Mouse (Mus musculus): ENCODE data around the gene Stxbp6. TPM values are rescaled to one million over a fixed set of nuclear protein-coding genes. Genes with fewer than 3 reads are reported as not detected.
"Not testable (repeated sequence)": the region's sequence is repeated elsewhere in the genome, so short reads cannot be mapped to it uniquely, and the experiment has no call there.

Stxbp6 gene
- polyA plus RNA-seq, 1 experiment = not detected

- Histone ChIP-seq H3K4me2 (ENCODE audit: low read depth) (no peak overlapping the region), H3K4me3 (no peak overlapping the region), H3K36me3 (ENCODE audit: control insufficient read depth, insufficient read depth) (no peaks in the 10 kb centered on the region), H3ac (ENCODE audit: control insufficient read depth, insufficient read length) (no peak overlapping the region), H3K27me3 (ENCODE audit: control insufficient read depth, insufficient read depth, insufficient read length) (no peaks in the 10 kb centered on the region), H3K79me2 (ENCODE audit: control insufficient read depth, insufficient read depth) (no peaks in the 10 kb centered on the region)
- TF ChIP-seq SRF (IDR thresholded peaks at IDR 0.05; ENCODE audit: control insufficient read depth, insufficient read length, low read depth) (no peak), CEBPB (IDR thresholded peaks at IDR 0.05; ENCODE audit: insufficient read depth, poor library complexity, severe bottlenecking) (no peak), POLR2A (IDR thresholded peaks at IDR 0.05; ENCODE audit: insufficient read length, low read depth) (no peak), E2F4 (IDR thresholded peaks at IDR 0.05; ENCODE audit: insufficient read depth) (no peak), POLR2AphosphoS2 (IDR thresholded peaks at IDR 0.05; ENCODE audit: insufficient read length, low read depth) (no peak), MYOG (IDR thresholded peaks at IDR 0.05; ENCODE audit: control insufficient read depth in 1 of 3, insufficient read depth in 1 of 3, insufficient read length in 2 of 3, low read depth in 2 of 3) (no peak), USF1 (IDR thresholded peaks at IDR 0.05; ENCODE audit: low read depth) (no peak), TCF12 (IDR thresholded peaks at IDR 0.05; ENCODE audit: insufficient read depth, poor library complexity, severe bottlenecking) (no peak), REST (IDR thresholded peaks at IDR 0.05; ENCODE audit: insufficient read depth, insufficient read length) (no peak), MYOD1 (IDR thresholded peaks at IDR 0.05; ENCODE audit: control insufficient read depth in 1 of 3, insufficient read length in 2 of 3, low read depth in 2 of 3) (no peak), MAX (IDR thresholded peaks at IDR 0.05; ENCODE audit: low read depth) (no peak), TCF3 (IDR thresholded peaks at IDR 0.05; ENCODE audit: insufficient read length, low read depth) (no peak)
Measured at GRCm38 (mm10) chr12:45056372-45056771, 18.1 kb downstream of the Stxbp6 start.

GRCm38 (mm10) chr12:45053319-45053718 is 21.2 kb downstream of the Stxbp6 start:
- TF ChIP-seq TCF3 (IDR thresholded peaks at IDR 0.05; ENCODE audit: insufficient read length, low read depth) (no peak), REST (IDR thresholded peaks at IDR 0.05; ENCODE audit: insufficient read depth, insufficient read length) (no peak), MYOG (IDR thresholded peaks at IDR 0.05; ENCODE audit: control insufficient read depth in 1 of 3, insufficient read depth in 1 of 3, insufficient read length in 2 of 3, low read depth in 2 of 3) (no peak), MAX (IDR thresholded peaks at IDR 0.05; ENCODE audit: low read depth) (no peak), E2F4 (IDR thresholded peaks at IDR 0.05; ENCODE audit: insufficient read depth) (no peak), SRF (IDR thresholded peaks at IDR 0.05; ENCODE audit: control insufficient read depth, insufficient read length, low read depth) (no peak), CEBPB (IDR thresholded peaks at IDR 0.05; ENCODE audit: insufficient read depth, poor library complexity, severe bottlenecking) (no peak), POLR2AphosphoS2 (IDR thresholded peaks at IDR 0.05; ENCODE audit: insufficient read length, low read depth) (no peak), POLR2A (IDR thresholded peaks at IDR 0.05; ENCODE audit: insufficient read length, low read depth) (no peak), MYOD1 (IDR thresholded peaks at IDR 0.05; ENCODE audit: control insufficient read depth in 1 of 3, insufficient read length in 2 of 3, low read depth in 2 of 3) (no peak), TCF12 (IDR thresholded peaks at IDR 0.05; ENCODE audit: insufficient read depth, poor library complexity, severe bottlenecking) (no peak), USF1 (IDR thresholded peaks at IDR 0.05; ENCODE audit: low read depth) (no peak)
- H3K27me3 ChIP-seq (ENCODE audit: control insufficient read depth, insufficient read depth, insufficient read length) = no peaks in the 10 kb centered on the region

GRCm38 (mm10) chr12:45052860-45053259 is 21.6 kb downstream of the Stxbp6 start:
- Histone ChIP-seq H3K27me3 (ENCODE audit: control insufficient read depth, insufficient read depth, insufficient read length) (no peaks in the 10 kb centered on the region), H3K4me3 (no peak overlapping the region), H3ac (ENCODE audit: control insufficient read depth, insufficient read length) (no peak overlapping the region), H3K79me2 (ENCODE audit: control insufficient read depth, insufficient read depth) (no peaks in the 10 kb centered on the region), H3K4me2 (ENCODE audit: low read depth) (no peak overlapping the region), H3K36me3 (ENCODE audit: control insufficient read depth, insufficient read depth) (no peaks in the 10 kb centered on the region)
- TF ChIP-seq MYOG (IDR thresholded peaks at IDR 0.05; ENCODE audit: control insufficient read depth in 1 of 3, insufficient read depth in 1 of 3, insufficient read length in 2 of 3, low read depth in 2 of 3) (no peak), USF1 (IDR thresholded peaks at IDR 0.05; ENCODE audit: low read depth) (no peak), REST (IDR thresholded peaks at IDR 0.05; ENCODE audit: insufficient read depth, insufficient read length) (no peak), SRF (IDR thresholded peaks at IDR 0.05; ENCODE audit: control insufficient read depth, insufficient read length, low read depth) (no peak), TCF12 (IDR thresholded peaks at IDR 0.05; ENCODE audit: insufficient read depth, poor library complexity, severe bottlenecking) (no peak), E2F4 (IDR thresholded peaks at IDR 0.05; ENCODE audit: insufficient read depth) (no peak), TCF3 (IDR thresholded peaks at IDR 0.05; ENCODE audit: insufficient read length, low read depth) (no peak), POLR2AphosphoS2 (IDR thresholded peaks at IDR 0.05; ENCODE audit: insufficient read length, low read depth) (no peak), MAX (IDR thresholded peaks at IDR 0.05; ENCODE audit: low read depth) (no peak), MYOD1 (IDR thresholded peaks at IDR 0.05; ENCODE audit: control insufficient read depth in 1 of 3, insufficient read length in 2 of 3, low read depth in 2 of 3) (no peak), CEBPB (IDR thresholded peaks at IDR 0.05; ENCODE audit: insufficient read depth, poor library complexity, severe bottlenecking) (no peak), POLR2A (IDR thresholded peaks at IDR 0.05; ENCODE audit: insufficient read length, low read depth) (no peak)

More at GRCm38 (mm10) chr12:45053319-45053718, 21.2 kb downstream of the Stxbp6 start:
- H3K79me2 ChIP-seq (ENCODE audit: control insufficient read depth, insufficient read depth) = no peaks in the 10 kb centered on the region
- H3K36me3 ChIP-seq (ENCODE audit: control insufficient read depth, insufficient read depth) = no peaks in the 10 kb centered on the region
- no peak overlapping the region for H3K4me2 ChIP-seq (ENCODE audit: low read depth)
- no peak overlapping the region for H3K4me3 ChIP-seq
- no peak overlapping the region for H3ac ChIP-seq (ENCODE audit: control insufficient read depth, insufficient read length)

- Histone ChIP-seq H3K4me3 (no peak overlapping the region), H3ac (ENCODE audit: control insufficient read depth, insufficient read length) (no peak overlapping the region), H3K79me2 (ENCODE audit: control insufficient read depth, insufficient read depth) (no peaks in the 10 kb centered on the region), H3K36me3 (ENCODE audit: control insufficient read depth, insufficient read depth) (no peaks in the 10 kb centered on the region), H3K27me3 (ENCODE audit: control insufficient read depth, insufficient read depth, insufficient read length) (no peaks in the 10 kb centered on the region), H3K4me2 (ENCODE audit: low read depth) (no peak overlapping the region)
- TF ChIP-seq TCF12 (IDR thresholded peaks at IDR 0.05; ENCODE audit: insufficient read depth, poor library complexity, severe bottlenecking) (no peak), MAX (IDR thresholded peaks at IDR 0.05; ENCODE audit: low read depth) (no peak), USF1 (IDR thresholded peaks at IDR 0.05; ENCODE audit: low read depth) (no peak), CEBPB (IDR thresholded peaks at IDR 0.05; ENCODE audit: insufficient read depth, poor library complexity, severe bottlenecking) (no peak), E2F4 (IDR thresholded peaks at IDR 0.05; ENCODE audit: insufficient read depth) (no peak), MYOD1 (IDR thresholded peaks at IDR 0.05; ENCODE audit: control insufficient read depth in 1 of 3, insufficient read length in 2 of 3, low read depth in 2 of 3) (no peak), REST (IDR thresholded peaks at IDR 0.05; ENCODE audit: insufficient read depth, insufficient read length) (no peak), SRF (IDR thresholded peaks at IDR 0.05; ENCODE audit: control insufficient read depth, insufficient read length, low read depth) (no peak), POLR2AphosphoS2 (IDR thresholded peaks at IDR 0.05; ENCODE audit: insufficient read length, low read depth) (no peak), POLR2A (IDR thresholded peaks at IDR 0.05; ENCODE audit: insufficient read length, low read depth) (no peak), MYOG (IDR thresholded peaks at IDR 0.05; ENCODE audit: control insufficient read depth in 1 of 3, insufficient read depth in 1 of 3, insufficient read length in 2 of 3, low read depth in 2 of 3) (no peak), TCF3 (IDR thresholded peaks at IDR 0.05; ENCODE audit: insufficient read length, low read depth) (no peak)
Measured at GRCm38 (mm10) chr12:45049894-45050293, 24.6 kb downstream of the Stxbp6 start.

- H3K4me2 ChIP-seq (ENCODE audit: low read depth) = peak overlapping the region; percentile 24
- not testable (repeated sequence) for H3K4me3 ChIP-seq; H3K36me3 ChIP-seq (ENCODE audit: control insufficient read depth, insufficient read depth); H3K79me2 ChIP-seq (ENCODE audit: control insufficient read depth, insufficient read depth); H3K27me3 ChIP-seq (ENCODE audit: control insufficient read depth, insufficient read depth, insufficient read length); H3ac ChIP-seq (ENCODE audit: control insufficient read depth, insufficient read length)
Measured at GRCm38 (mm10) chr12:45047711-45048110, 26.8 kb downstream of the Stxbp6 start.
